ENCODE assay signal across 9 mouse cellular contexts in the genomic region with DNA sequence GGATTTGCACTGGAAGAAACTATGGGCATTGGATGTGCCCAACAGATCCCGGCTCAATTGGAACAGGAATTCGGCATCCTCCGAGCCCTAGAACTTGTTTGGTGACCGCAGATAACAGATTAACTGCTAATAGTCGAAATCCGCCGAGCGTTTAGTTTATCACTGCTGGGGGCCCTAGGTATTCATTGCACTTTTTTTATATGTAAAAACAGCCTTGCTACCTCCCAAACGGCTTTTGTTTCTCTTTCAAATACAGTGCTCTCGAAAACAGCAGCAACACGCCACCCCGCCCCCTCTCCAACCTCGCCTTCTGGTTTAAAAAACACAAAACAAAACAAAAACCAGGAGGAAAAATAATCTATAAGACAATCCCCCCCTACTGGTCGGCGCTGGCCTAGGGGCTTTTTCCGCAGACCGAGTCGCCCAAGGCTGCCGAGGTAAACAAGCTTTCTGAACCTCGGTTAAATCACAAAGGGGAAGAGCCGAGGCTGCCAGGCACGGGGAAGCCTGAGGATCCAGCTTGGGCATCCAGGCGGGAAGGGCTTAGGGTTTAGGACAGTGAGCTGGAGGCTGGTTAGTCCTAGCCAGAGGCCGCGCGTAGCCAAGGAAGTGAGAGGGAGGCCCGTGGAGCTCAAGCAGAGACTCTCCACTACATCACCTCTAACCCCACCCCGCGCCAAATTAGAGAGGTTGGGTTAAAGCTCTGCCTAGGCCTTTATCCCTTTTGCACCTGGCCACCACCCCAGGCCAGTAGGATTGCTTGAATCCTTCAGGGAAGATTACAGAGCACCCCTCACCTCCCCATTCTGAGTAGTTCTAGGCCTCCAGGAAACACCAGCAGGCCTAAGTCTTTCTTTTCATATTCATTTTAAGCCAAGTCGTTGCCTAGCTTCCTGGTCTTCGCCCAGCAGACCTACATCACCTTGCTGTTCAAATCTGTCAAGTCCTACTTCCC. TPM values are rescaled to one million over a fixed set of nuclear protein-coding genes. Genes with fewer than 3 reads are reported as not detected.
DNase-seq lines count a peak whose midpoint lies in the region; ATAC-seq and TF ChIP-seq lines count a peak whose summit lies in the region.
"Had no signal": no experiment of that assay in that cellular context is flagged by ENCODE, and none has a peak within 500 bp of the region (broad histone marks: within the 10 kb centered on the region; RNA-seq: fewer than 3 reads in every experiment).

No protein-coding gene starts in this region.

- H3K4me3 ChIP-seq in layer of hippocampus, adult 2 months = no peak overlapping the region
- no peak overlapping the region for H3K4me3 ChIP-seq in neural tube, embryonic 13.5 days
- H3K4me3 ChIP-seq: limb, embryonic 15.5 days had no signal

- H3K4me1 ChIP-seq in neural tube, embryonic 13.5 days (replicated peaks) = peaks cover 71% of the 10 kb centered on the region

- H3K9me3 ChIP-seq in neural tube, embryonic 13.5 days = no peaks in the 10 kb centered on the region
- H3K9me3 ChIP-seq: limb, embryonic 15.5 days had no signal

- H3K9ac ChIP-seq in neural tube, embryonic 13.5 days = no peak overlapping the region
- H3K9ac ChIP-seq: limb, embryonic 15.5 days had no signal

- WGBS in neural tube, embryonic 13.5 days = 12% methylated on average over 31 of the region's 31 CpGs

- no peak overlapping the region for H3K27ac ChIP-seq in layer of hippocampus, adult 2 months
- H3K27ac ChIP-seq in neural tube, embryonic 13.5 days (replicated peaks) = no peak overlapping the region
- H3K27ac ChIP-seq: limb, embryonic 15.5 days had no signal

- 0 out of 2 replicates have a peak overlapping the region, but pooled peaks have one; percentile 13 for H3K4me2 ChIP-seq in neural tube, embryonic 13.5 days
- H3K4me2 ChIP-seq: limb, embryonic 15.5 days had no signal

- no peak for DNase-seq in layer of hippocampus, adult 2 months (ENCODE audit: low spot score in 2 of 2)
- no peak for DNase-seq in layer of hippocampus, adult 9-11 months
- DNase-seq in induced T-regulatory cell, adult 2 months (ENCODE audit: low read depth) = peak; percentile 84
- DNase-seq in layer of hippocampus, adult 9-10 months (ENCODE audit: low spot score) = no peak
- no peak for DNase-seq in cerebellum, adult 9-11 months
- no peak for DNase-seq in urinary bladder, adult 18-20 months (ENCODE audit: low spot score in 2 of 2)

- H3K27me3 ChIP-seq in neural tube, embryonic 13.5 days = peaks cover 92% of the 10 kb centered on the region

- no peaks in the 10 kb centered on the region for H3K36me3 ChIP-seq in neural tube, embryonic 13.5 days
- H3K36me3 ChIP-seq: limb, embryonic 15.5 days had no signal

- TF ChIP-seq CTCF in layer of hippocampus, adult 2 months (conservative IDR thresholded peaks at IDR 0.05) = peak; percentile 38

- ATAC-seq in activated CD4-positive, CD25-positive, alpha-beta regulatory T cell, adult 4 months = peak; percentile 26
- ATAC-seq in neural tube, embryonic 13.5 days (ENCODE audit: low read depth) = no peak

RNA-seq across cellular contexts. Expression of a gene that starts 6.7 kb away (rescaled TPM):
- total RNA-seq in layer of hippocampus, adult 2 months (2021) = 10 to 100 TPM; 16.7 to 21.3 TPM
- 10 to 100 TPM; 21.6 to 23.6 TPM for polyA plus RNA-seq in activated CD4-positive, CD25-positive, alpha-beta regulatory T cell, adult 4 months (2017; shearing (Covaris generic))
- polyA plus RNA-seq in neural tube, embryonic 13.5 days (2015; fragmentation: Nextera tagmentation; extraction: Ambion mirVana) = 17.9 and 18.4 TPM in 2 replicates
